Mouse (Mus musculus) heart, adult 8-10 months (tissue): ENCODE data around the gene Bmpr1a. TPM values are rescaled to one million over a fixed set of nuclear protein-coding genes. Genes with fewer than 3 reads are reported as not detected.

Experiments used
- total RNA-seq, 4 experiments: library from RNA; stranded (reverse); gene quantifications; 2 replicates each; pipeline ENCODE4 v1.2.4; 2022

Bmpr1a gene
- total RNA-seq, 4 experiments from 2014 or later, result 55.7 to 68.2 (median 59.4) TPM

Other genes with a start within 250 kb of the Bmpr1a start
- gene Shld2, start 192.8 kb downstream of the Bmpr1a start, total RNA-seq, result 1 to 10 TPM; 6.3 to 8.8 (median 7.6) TPM
- 100 to 1,000 TPM; 137 to 163 (median 150) TPM for gene Glud1, start 192.6 kb downstream of the Bmpr1a start, total RNA-seq
- not detected for gene Fam25c, start 147.9 kb downstream of the Bmpr1a start, total RNA-seq
- 10 to 100 TPM; 12.6 to 19.4 (median 15.2) TPM for gene Sncg, start 128.6 kb downstream of the Bmpr1a start, total RNA-seq
- 10 to 100 TPM; 36.6 to 47.3 (median 43.5) TPM for gene Mmrn2, start 127.9 kb downstream of the Bmpr1a start, total RNA-seq
- not detected for gene 9230112D13Rik, start 19.5 kb upstream of the Bmpr1a start, total RNA-seq
- gene Ldb3, start 85.3 kb upstream of the Bmpr1a start, total RNA-seq, result 1,000 to 10,000 TPM; 1,077 to 1,246 (median 1,126) TPM
- gene Opn4, start 96.8 kb upstream of the Bmpr1a start, total RNA-seq, result 1 to 10 TPM; 1.7 to 2.5 (median 2.4) TPM
- 10 to 100 TPM; 36.1 to 39.1 (median 37.7) TPM for gene Wapl, start 170.6 kb upstream of the Bmpr1a start, total RNA-seq